Mouse (Mus musculus): ENCODE measurements around the gene Gpr35.

DNA sequence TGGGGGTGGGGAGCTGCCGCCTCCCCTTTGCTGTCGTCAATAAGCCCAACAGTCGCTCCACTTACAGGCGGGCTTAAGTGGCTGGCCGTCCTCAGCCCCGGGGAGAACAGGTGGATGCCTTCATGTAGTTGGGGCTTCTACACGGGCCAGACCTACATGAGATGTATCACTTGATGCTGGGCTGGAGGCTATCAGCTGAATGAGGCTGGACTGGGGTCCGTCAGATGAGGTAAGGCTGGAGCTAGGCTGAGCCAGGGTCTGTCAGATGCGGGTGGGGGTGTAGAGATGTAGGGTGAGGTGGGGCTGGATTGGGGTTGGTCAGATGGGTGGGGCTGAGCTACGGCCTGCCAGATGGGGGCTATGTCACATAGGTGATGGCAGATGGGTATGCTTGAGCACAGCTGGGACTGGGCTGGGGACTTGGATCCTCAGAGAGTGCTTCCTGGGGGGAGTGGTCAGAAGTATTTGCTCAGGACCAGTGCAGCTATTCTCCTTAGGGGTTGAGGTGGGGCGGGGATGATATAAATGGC is 28.5 kb downstream of the Gpr35 start:
- TF ChIP-seq CTCF (conservative IDR thresholded peaks at IDR 0.05 in 1 of 2, IDR thresholded peaks at IDR 0.05 in 1 of 2; ENCODE audit: low read depth in 2 of 2, low read length in 2 of 2), result no peak
- no peak for TF ChIP-seq POLR2A (IDR thresholded peaks at IDR 0.05; ENCODE audit: low read depth, low read length)
- no peak for TF ChIP-seq ZC3H11A (IDR thresholded peaks at IDR 0.05; ENCODE audit: low read depth, low read length)
- no peak for TF ChIP-seq EP300 (IDR thresholded peaks at IDR 0.05; ENCODE audit: low read length)
- TF ChIP-seq GABPA (IDR thresholded peaks at IDR 0.05; ENCODE audit: insufficient replicate concordance, low read depth, low read length), result no peak
- TF ChIP-seq CHD2 (IDR thresholded peaks at IDR 0.05; ENCODE audit: low read length), result no peak
- TF ChIP-seq MAX (IDR thresholded peaks at IDR 0.05; ENCODE audit: low read length), result no peak
- TF ChIP-seq MAZ (IDR thresholded peaks at IDR 0.05; ENCODE audit: low read depth, low read length), result no peak
- TF ChIP-seq MEF2A (IDR thresholded peaks at IDR 0.05; ENCODE audit: borderline replicate concordance, low read depth, low read length), result no peak
- no peak for TF ChIP-seq RAD21 (IDR thresholded peaks at IDR 0.05; ENCODE audit: low read depth, low read length)
- TF ChIP-seq ZNF384 (IDR thresholded peaks at IDR 0.05; ENCODE audit: low read depth, low read length), result no peak

All from CH12.LX (cell line).